Mouse (Mus musculus): ENCODE measurements around the gene Kdelr1.

GRCm38 (mm10) chr7:45862804-45863203 is 9.8 kb upstream of the Kdelr1 start:
- TF ChIP-seq CTCF (IDR thresholded peaks at IDR 0.05; ENCODE audit: insufficient read depth, low read depth, low read length) (no peak), POLR2A (IDR thresholded peaks at IDR 0.05; ENCODE audit: insufficient read depth, low read depth, low read length) (no peak)

Data from olfactory bulb, adult 2 months (tissue).